Mouse (Mus musculus) neural tube, embryonic 13.5 days (tissue): ENCODE data around the gene Zfp428. TPM values are rescaled to one million over a fixed set of nuclear protein-coding genes. Genes with fewer than 3 reads are reported as not detected.
"Not testable (repeated sequence)": the region's sequence is repeated elsewhere in the genome, so short reads cannot be mapped to it uniquely, and the experiment has no call there.

Experiments used
- ATAC-seq: fragments of 200-750 bp; cut with Nextera tagmentation; 2 replicates; pipeline ENCODE4 v1.8.0; 2017; ENCODE audit warnings: low read depth, mild to moderate bottlenecking, moderate TSS enrichment, moderate library complexity
- H3K27ac ChIP-seq: fragments of 300-500 bp; sonication (generic); replicated peaks from 2 replicates; pipeline ENCODE4 v1.5.1; 2015; ENCODE audit warnings: moderate library complexity, mild to moderate bottlenecking, inconsistent platforms
- H3K27me3 ChIP-seq: fragments of 300-500 bp; sonication (generic); 2 replicates; pipeline ENCODE4 v1.6.1; 2015; ENCODE audit warnings: mild to moderate bottlenecking, inconsistent platforms
- H3K36me3 ChIP-seq: fragments of 300-500 bp; sonication (generic); 2 replicates; pipeline ENCODE4 v1.6.1; 2015; ENCODE audit warnings: mild to moderate bottlenecking, inconsistent platforms
- H3K4me1 ChIP-seq: fragments of 300-500 bp; sonication (generic); replicated peaks from 2 replicates; pipeline ENCODE4 v1.6.1; 2015; ENCODE audit warnings: inconsistent platforms
- H3K4me2 ChIP-seq: fragments of 300-500 bp; sonication (generic); 2 replicates; pipeline ENCODE4 v1.6.1; 2015; ENCODE audit warnings: inconsistent platforms, mild to moderate bottlenecking, moderate library complexity
- H3K4me3 ChIP-seq: fragments of 300-500 bp; sonication (generic); 2 replicates; pipeline ENCODE4 v1.5.1; 2015; ENCODE audit warnings: mild to moderate bottlenecking, inconsistent platforms
- H3K9ac ChIP-seq: fragments of 300-500 bp; sonication (generic); 2 replicates; pipeline ENCODE4 v1.6.1; 2015; ENCODE audit warnings: moderate library complexity, mild to moderate bottlenecking, inconsistent platforms
- H3K9me3 ChIP-seq: fragments of 300-500 bp; sonication (generic); 2 replicates; pipeline ENCODE4 v1.6.1; 2016; ENCODE audit warnings: inconsistent platforms
- WGBS: fragments of 180-500 bp; shearing (Covaris S2); methylation state at CpG from one replicate; pipeline ENCODE4 v1.1.7; 2015; 5-methylcytosine and 5-hydroxymethylcytosine counted together
- polyA plus RNA-seq: library from polyadenylated mRNA; unstranded; fragments of >200 nt; fragmentation: Nextera tagmentation; extraction: Ambion mirVana; gene quantifications from 2 replicates; pipeline ENCODE4 v1.2.1, GENCODE M21; 2015

The Zfp428 gene
- polyA plus RNA-seq, 1 experiment from 2014 or later = 251 TPM

DNA sequence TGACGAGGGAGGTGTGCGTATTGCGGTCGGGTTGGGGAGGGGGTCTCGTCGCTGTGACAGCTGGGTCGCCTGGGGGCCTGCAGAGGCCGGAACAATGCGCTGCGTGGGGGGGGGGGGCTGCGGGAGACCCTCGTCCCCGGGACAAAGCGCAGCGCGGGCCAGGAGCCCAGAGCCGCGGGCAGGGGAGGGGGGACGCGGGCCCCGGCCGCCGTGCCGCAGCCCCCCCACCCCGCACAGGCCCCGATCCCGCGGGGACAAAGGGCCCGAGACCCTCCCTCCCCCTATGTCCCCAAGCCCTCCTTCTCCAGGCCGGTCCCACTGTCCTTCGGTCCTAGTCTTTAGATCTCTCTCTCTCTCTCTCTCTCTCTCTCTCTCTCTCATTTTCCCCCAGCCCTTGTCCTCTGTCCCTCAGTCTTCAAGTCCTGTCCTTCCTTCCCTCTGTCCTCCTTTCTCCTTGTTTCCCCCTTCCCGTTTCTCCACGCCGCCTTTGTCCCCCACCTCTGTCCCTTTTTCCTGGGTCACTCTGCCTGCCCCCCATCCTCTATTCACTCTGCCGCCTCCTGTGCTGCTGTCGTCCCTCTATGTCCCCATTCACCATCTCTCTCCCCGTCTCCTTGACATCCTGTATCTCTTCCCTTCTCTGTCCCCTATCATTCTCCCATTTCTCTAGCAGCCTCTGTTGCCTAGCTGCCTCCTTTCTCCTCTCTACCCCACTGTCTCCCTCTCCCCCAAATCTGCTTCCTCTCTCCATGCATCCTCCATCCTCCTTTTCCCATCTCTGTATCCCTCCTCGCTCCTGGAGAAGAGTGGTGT lies 24.4 kb upstream of the Zfp428 start:
- Histone ChIP-seq H3K27ac (peak overlapping the region; percentile 86), H3K27me3 (no peaks in the 10 kb centered on the region), H3K9me3 (no peaks in the 10 kb centered on the region), H3K4me3 (peak overlapping the region; percentile 76), H3K4me2 (peak overlapping the region; percentile 86), H3K36me3 (no peaks in the 10 kb centered on the region), H3K4me1 (peaks cover 70% of the 10 kb centered on the region), H3K9ac (peak overlapping the region; percentile 96)
- WGBS = 2% methylated on average over 16 of the region's 38 CpGs
- peak; percentile 37 for ATAC-seq

DNA sequence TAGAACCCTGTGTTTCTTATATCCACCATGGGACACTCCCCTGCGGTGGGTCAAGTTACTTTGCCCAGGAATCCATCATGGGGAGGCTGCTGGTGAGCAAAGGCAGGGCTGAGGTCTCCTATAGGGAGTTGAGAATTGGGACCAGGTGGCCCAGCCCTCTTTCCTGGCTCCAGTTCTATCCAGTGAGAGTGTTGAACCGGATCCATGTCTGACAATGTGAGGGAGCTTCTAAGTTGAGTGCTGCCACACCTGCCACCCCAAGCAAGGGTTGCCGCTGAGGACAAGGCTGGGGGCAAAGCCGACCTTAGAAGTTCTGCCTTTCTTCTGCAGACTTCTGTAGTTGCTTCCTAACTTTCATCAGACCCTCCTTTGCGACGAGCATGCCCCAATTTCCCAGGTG lies 23.5 kb upstream of the Zfp428 start:
- peak overlapping the region; percentile 96 for H3K9ac ChIP-seq
- H3K27ac ChIP-seq = peak overlapping the region; percentile 86; the same call in 1 of the 2 replicates
- H3K4me2 ChIP-seq = peak overlapping the region; percentile 86
- H3K36me3 ChIP-seq, H3K9me3 ChIP-seq, ATAC-seq, H3K27me3 ChIP-seq: not testable (repeated sequence)
- H3K4me3 ChIP-seq = peak overlapping the region; percentile 76
- H3K4me1 ChIP-seq = peaks cover 77% of the 10 kb centered on the region
- 49% methylated on average over 6 of the region's 6 CpGs for WGBS

DNA sequence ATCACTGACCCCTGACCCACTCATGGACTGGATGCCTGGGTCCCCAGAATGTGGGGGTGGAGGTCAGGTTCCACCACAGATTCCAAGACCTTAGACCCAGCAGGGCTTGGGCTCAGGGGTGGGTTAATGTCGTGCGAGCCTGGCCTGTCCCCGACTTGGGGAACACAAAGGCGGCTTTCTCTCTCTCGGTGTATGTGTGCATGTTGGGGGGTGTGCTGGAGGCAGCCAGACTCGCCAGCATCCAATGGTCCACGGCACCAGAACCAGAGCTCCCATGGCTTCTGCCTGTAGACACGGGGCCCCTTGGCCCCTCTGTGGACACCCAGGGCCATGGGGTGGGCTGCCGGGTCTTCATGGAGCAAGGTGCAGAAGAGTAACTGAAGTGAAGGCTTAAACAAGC lies 21.3 kb upstream of the Zfp428 start:
- Histone ChIP-seq H3K4me3 (peak overlapping the region; percentile 29), H3K4me1 (peaks cover 66% of the 10 kb centered on the region), H3K4me2 (peak overlapping the region; percentile 86), H3K27me3 (no peaks in the 10 kb centered on the region), H3K27ac (peak overlapping the region; percentile 81), H3K36me3 (0 out of 2 replicates have a peak, but pooled peaks cover 11% of the 10 kb centered on the region), H3K9me3 (no peaks in the 10 kb centered on the region), H3K9ac (peak overlapping the region; percentile 71)
- 77% methylated on average over 9 of the region's 9 CpGs for WGBS
- no peak for ATAC-seq

DNA sequence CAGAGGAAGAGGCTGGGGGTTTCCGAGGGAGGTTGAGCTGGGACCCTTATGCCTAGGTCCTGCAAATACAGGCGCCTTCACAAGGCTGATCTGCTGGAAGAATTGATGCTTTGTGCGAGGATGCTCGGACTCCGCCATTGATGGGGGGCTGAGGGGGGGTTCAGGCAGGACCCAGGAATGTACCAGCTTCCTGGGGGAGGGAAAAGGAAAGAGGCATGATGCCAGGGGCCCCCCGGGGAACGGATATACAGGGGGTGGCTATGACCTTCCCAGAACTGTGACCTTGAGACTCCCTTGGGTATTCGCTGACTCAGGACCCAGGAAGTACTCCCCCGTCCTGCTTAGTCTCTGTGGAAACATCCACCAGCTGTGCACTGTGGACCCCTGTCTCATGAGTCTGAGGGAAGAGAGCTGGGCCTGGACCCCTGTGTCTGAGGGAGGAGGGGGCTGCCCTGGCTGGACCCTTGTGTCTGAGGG lies 20.1 kb upstream of the Zfp428 start:
- Histone ChIP-seq H3K27me3 (no peaks in the 10 kb centered on the region), H3K36me3 (0 out of 2 replicates have a peak, but pooled peaks cover 16% of the 10 kb centered on the region), H3K4me2 (peak overlapping the region; percentile 86), H3K9ac (peak overlapping the region; percentile 71), H3K4me1 (peaks cover 58% of the 10 kb centered on the region), H3K27ac (peak overlapping the region; percentile 81), H3K4me3 (peak overlapping the region; percentile 29), H3K9me3 (no peaks in the 10 kb centered on the region)
- peak; percentile 45 for ATAC-seq
- WGBS = 33% methylated on average over 9 of the region's 9 CpGs

DNA sequence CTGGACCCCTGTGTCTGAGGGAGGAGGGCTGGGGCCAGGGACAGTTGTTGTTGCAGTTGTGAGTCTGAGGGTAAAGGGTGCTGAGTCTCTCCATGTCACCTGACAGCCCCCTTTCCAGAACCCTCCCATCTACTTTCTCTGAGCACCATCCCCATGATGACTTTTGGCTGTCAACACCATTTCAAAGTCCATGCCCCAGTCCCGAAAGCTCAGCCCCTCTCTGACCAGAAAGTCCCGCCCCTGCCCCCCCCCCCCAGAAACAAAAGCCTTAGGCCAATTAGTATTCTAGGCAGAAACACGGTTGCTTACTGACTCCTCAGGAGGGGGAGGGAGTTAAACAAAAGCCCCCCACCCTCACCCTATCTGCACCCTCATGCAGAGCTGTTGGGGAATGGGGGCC lies 19.4 kb upstream of the Zfp428 start:
- peak overlapping the region; percentile 86 for H3K4me2 ChIP-seq
- ATAC-seq = peak; percentile 9; the same call in 1 of the 2 replicates
- peak overlapping the region; percentile 71 for H3K9ac ChIP-seq
- peaks cover 23% of the 10 kb centered on the region for H3K36me3 ChIP-seq
- no peaks in the 10 kb centered on the region for H3K27me3 ChIP-seq
- WGBS = 31% methylated on average over 3 of the region's 3 CpGs
- H3K4me1 ChIP-seq = peaks cover 58% of the 10 kb centered on the region
- peak overlapping the region; percentile 81 for H3K27ac ChIP-seq
- peak overlapping the region; percentile 29; the same call in 1 of the 2 replicates for H3K4me3 ChIP-seq
- H3K9me3 ChIP-seq = no peaks in the 10 kb centered on the region

DNA sequence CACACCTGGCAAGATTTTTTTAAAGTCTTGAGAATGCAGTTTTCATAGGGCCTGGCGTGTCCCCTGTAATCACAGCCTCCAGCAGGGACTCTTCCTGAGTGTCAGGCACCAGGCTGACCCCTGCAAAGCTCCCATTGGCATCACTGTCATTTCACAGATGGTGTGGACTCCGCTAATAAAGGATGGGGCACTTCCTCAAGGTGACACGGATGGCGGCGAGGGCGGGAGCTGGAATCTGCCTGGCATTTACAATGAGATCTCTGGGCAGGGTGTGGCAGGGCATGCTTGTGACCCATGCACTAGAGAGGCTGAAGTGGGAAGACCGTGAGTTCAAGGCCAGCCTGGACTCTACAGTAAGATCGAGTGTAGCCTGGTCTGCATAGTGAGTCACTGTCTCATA lies 18.5 kb upstream of the Zfp428 start:
- H3K4me3 ChIP-seq = no peak overlapping the region
- H3K9ac ChIP-seq = no peak overlapping the region
- no peaks in the 10 kb centered on the region for H3K27me3 ChIP-seq
- H3K4me1 ChIP-seq = peaks cover 51% of the 10 kb centered on the region
- H3K4me2 ChIP-seq = no peak overlapping the region
- no peak overlapping the region for H3K27ac ChIP-seq
- ATAC-seq = no peak
- WGBS = 86% methylated on average over 8 of the region's 8 CpGs
- H3K9me3 ChIP-seq = no peaks in the 10 kb centered on the region
- H3K36me3 ChIP-seq = peaks cover 25% of the 10 kb centered on the region

- no peaks in the 10 kb centered on the region for H3K9me3 ChIP-seq
- no peak overlapping the region for H3K27ac ChIP-seq
- H3K9ac ChIP-seq = 0 out of 2 replicates have a peak overlapping the region, but pooled peaks have one; percentile 19
- H3K27me3 ChIP-seq = peaks cover 10% of the 10 kb centered on the region; the same call in 1 of the 2 replicates
- H3K4me2 ChIP-seq = peak overlapping the region; percentile 35
- ATAC-seq = no peak
- peaks cover 58% of the 10 kb centered on the region for H3K36me3 ChIP-seq
- WGBS = 20% methylated on average over 43 of the region's 43 CpGs
- 0 out of 2 replicates have a peak overlapping the region, but pooled peaks have one; percentile 9 for H3K4me3 ChIP-seq
- H3K4me1 ChIP-seq = peaks cover 26% of the 10 kb centered on the region
Observed at GRCm38 (mm10) chr7:24499856-24500577, 6.8 kb upstream of the Zfp428 start.

- Histone ChIP-seq H3K4me2 (no peak overlapping the region), H3K27me3 (peaks cover 10% of the 10 kb centered on the region; the same call in 1 of the 2 replicates), H3K9ac (no peak overlapping the region), H3K9me3 (no peaks in the 10 kb centered on the region), H3K36me3 (peaks cover 57% of the 10 kb centered on the region), H3K4me3 (no peak overlapping the region), H3K4me1 (peaks cover 35% of the 10 kb centered on the region), H3K27ac (no peak overlapping the region)
- ATAC-seq = no peak
- WGBS = 35% methylated on average over 7 of the region's 7 CpGs
Observed at GRCm38 (mm10) chr7:24500929-24501328, 5.9 kb upstream of the Zfp428 start.

GRCm38 (mm10) chr7:24501492-24501891 lies 5.3 kb upstream of the Zfp428 start:
- ATAC-seq = no peak
- H3K4me3 ChIP-seq = no peak overlapping the region
- H3K9ac ChIP-seq = no peak overlapping the region
- no peak overlapping the region for H3K4me2 ChIP-seq
- WGBS = 59% methylated on average over 21 of the region's 21 CpGs
- peaks cover 40% of the 10 kb centered on the region for H3K4me1 ChIP-seq
- no peaks in the 10 kb centered on the region for H3K9me3 ChIP-seq
- H3K36me3 ChIP-seq = peaks cover 57% of the 10 kb centered on the region
- no peak overlapping the region for H3K27ac ChIP-seq
- H3K27me3 ChIP-seq = peaks cover 10% of the 10 kb centered on the region; the same call in 1 of the 2 replicates

DNA sequence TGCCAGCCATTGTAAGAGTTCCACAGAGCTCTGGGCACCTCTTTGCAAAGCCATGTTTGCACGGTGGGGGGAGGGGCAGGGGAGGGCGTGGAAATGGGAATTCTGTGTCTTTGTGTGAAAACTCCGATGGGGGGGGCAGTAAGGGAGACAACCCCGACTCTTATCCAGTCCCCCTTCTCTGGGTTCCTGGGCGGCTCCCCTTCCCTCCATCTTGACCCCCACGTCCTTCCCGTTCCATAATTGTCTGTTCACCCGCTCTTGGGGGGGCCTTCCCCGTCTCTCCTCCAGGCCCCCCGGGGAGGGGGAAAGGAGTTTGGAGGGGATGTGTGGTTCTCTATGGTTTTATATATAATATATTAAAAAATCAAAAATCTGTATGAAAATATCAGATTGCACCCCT lies 2.8 kb upstream of the Zfp428 start:
- Histone ChIP-seq H3K9ac (peak overlapping the region; percentile 54), H3K4me2 (no peak overlapping the region)
- ATAC-seq = no peak

DNA sequence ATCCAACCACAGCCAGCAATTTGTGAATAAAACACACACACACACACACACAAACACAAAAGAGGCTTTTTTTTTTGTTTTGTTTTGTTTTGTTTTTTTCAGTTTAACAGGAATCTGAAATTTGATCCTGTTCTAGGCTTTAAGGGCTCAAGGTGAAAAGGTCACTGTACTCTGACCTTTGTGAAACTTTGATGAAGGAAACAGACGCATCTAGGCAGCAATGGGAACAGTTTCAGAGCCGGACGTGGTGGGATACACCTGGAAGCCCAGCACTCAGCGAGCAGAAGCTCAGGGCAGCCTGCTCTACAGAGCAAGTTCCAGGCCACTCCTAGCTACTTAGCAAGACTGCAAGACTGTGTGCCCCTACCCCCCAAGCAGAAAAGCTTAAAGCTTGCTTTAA lies 1.9 kb upstream of the Zfp428 start:
- H3K9ac ChIP-seq = 0 out of 2 replicates have a peak overlapping the region, but pooled peaks have one; percentile 96
- no peak for ATAC-seq
- H3K4me2 ChIP-seq = peak overlapping the region; percentile 81
- 17% methylated on average over 4 of the region's 4 CpGs for WGBS
- no peaks in the 10 kb centered on the region for H3K9me3 ChIP-seq
- H3K27ac ChIP-seq = peak overlapping the region; percentile 100
- H3K4me1 ChIP-seq = peaks cover 56% of the 10 kb centered on the region
- peaks cover 38% of the 10 kb centered on the region for H3K36me3 ChIP-seq
- no peaks in the 10 kb centered on the region for H3K27me3 ChIP-seq
- H3K4me3 ChIP-seq = no peak overlapping the region

More for the DNA sequence above, 2.8 kb upstream of the Zfp428 start:
- Histone ChIP-seq H3K27me3 (0 out of 2 replicates have a peak, but pooled peaks cover 1% of the 10 kb centered on the region), H3K4me1 (peaks cover 51% of the 10 kb centered on the region), H3K4me3 (no peak overlapping the region), H3K9me3 (no peaks in the 10 kb centered on the region), H3K36me3 (peaks cover 47% of the 10 kb centered on the region), H3K27ac (0 out of 2 replicates have a peak overlapping the region, but pooled peaks have one; percentile 7)
- 21% methylated on average over 10 of the region's 10 CpGs for WGBS
